Mouse (Mus musculus): Measurements from ENCODE around the gene Pde4c. TPM values are rescaled to one million over a fixed set of nuclear protein-coding genes. Genes with fewer than 3 reads are reported as not detected.

The Pde4c gene
- polyA plus RNA-seq, 1 experiment from 2014 or later, result 0.27 TPM

- WGBS, result 81% methylated on average over 7 of the region's 7 CpGs
- no peaks in the 10 kb centered on the region for H3K36me3 ChIP-seq (ENCODE audit: control insufficient read depth, insufficient read depth, low read length)
- H3K9ac ChIP-seq (replicated peaks; ENCODE audit: low read depth, low read length), result no peak overlapping the region
Observed at GRCm38 (mm10) chr8:70713991-70714390, 9.5 kb upstream of the Pde4c start.

GRCm38 (mm10) chr8:70715086-70715485 is 8.4 kb upstream of the Pde4c start:
- Histone ChIP-seq H3K36me3 (ENCODE audit: control insufficient read depth, insufficient read depth, low read length) (no peaks in the 10 kb centered on the region), H3K9ac (replicated peaks; ENCODE audit: low read depth, low read length) (no peak overlapping the region), H3K4me1 (ENCODE audit: control insufficient read depth, insufficient read depth, low read length) (no peaks in the 10 kb centered on the region), H3K27ac (ENCODE audit: low read depth, low read length) (no peak overlapping the region), H3K27me3 (ENCODE audit: control insufficient read depth, insufficient read depth, low read length) (no peaks in the 10 kb centered on the region), H3K4me3 (ENCODE audit: low read depth, low read length) (no peak overlapping the region), H3K9me3 (ENCODE audit: control insufficient read depth, low read length) (no peaks in the 10 kb centered on the region), H3K4me2 (ENCODE audit: low read depth, low read length) (no peak overlapping the region)
- no peak for ATAC-seq (ENCODE audit: low read depth)
- WGBS, result 71% methylated on average over 2 of the region's 2 CpGs

More at GRCm38 (mm10) chr8:70713991-70714390, 9.5 kb upstream of the Pde4c start:
- Histone ChIP-seq H3K27me3 (ENCODE audit: control insufficient read depth, insufficient read depth, low read length) (no peaks in the 10 kb centered on the region), H3K4me2 (ENCODE audit: low read depth, low read length) (no peak overlapping the region), H3K4me1 (ENCODE audit: control insufficient read depth, insufficient read depth, low read length) (no peaks in the 10 kb centered on the region), H3K27ac (ENCODE audit: low read depth, low read length) (no peak overlapping the region), H3K4me3 (ENCODE audit: low read depth, low read length) (no peak overlapping the region), H3K9me3 (ENCODE audit: control insufficient read depth, low read length) (no peaks in the 10 kb centered on the region)
- no peak for ATAC-seq (ENCODE audit: low read depth)

- 86% methylated on average over 40 of the region's 40 CpGs for WGBS
- no peak for ATAC-seq (ENCODE audit: low read depth)
- H3K27me3 ChIP-seq (ENCODE audit: control insufficient read depth, insufficient read depth, low read length), result no peaks in the 10 kb centered on the region
Observed at GRCm38 (mm10) chr8:70716521-70717400, 6.8 kb upstream of the Pde4c start.

GRCm38 (mm10) chr8:70718297-70718696 is 5.2 kb upstream of the Pde4c start, which contains the start of gene Gm3336:
Gm3336 (plus strand) TSS chr8:70718543.
- no peaks in the 10 kb centered on the region for H3K9me3 ChIP-seq (ENCODE audit: control insufficient read depth, low read length)
- no peak within 1 kb of the TSS for H3K27ac ChIP-seq (ENCODE audit: low read depth, low read length)
- 3% methylated on average over 19 of the region's 19 CpGs for WGBS
- H3K4me1 ChIP-seq (ENCODE audit: control insufficient read depth, insufficient read depth, low read length), result no peaks in the 10 kb centered on the region
- H3K27me3 ChIP-seq (ENCODE audit: control insufficient read depth, insufficient read depth, low read length), result no peaks in the 10 kb centered on the region
- no peaks in the 10 kb centered on the region for H3K36me3 ChIP-seq (ENCODE audit: control insufficient read depth, insufficient read depth, low read length)
- no peak within 1 kb of the TSS for H3K4me3 ChIP-seq (ENCODE audit: low read depth, low read length)
- ATAC-seq (ENCODE audit: low read depth), result peak; percentile 42; the same call in 1 of the 2 replicates
- H3K9ac ChIP-seq (replicated peaks; ENCODE audit: low read depth, low read length), result no peak within 1 kb of the TSS
- H3K4me2 ChIP-seq (ENCODE audit: low read depth, low read length), result no peak within 1 kb of the TSS

More at GRCm38 (mm10) chr8:70716521-70717400, 6.8 kb upstream of the Pde4c start:
- no peaks in the 10 kb centered on the region for H3K36me3 ChIP-seq (ENCODE audit: control insufficient read depth, insufficient read depth, low read length)
- no peak overlapping the region for H3K9ac ChIP-seq (replicated peaks; ENCODE audit: low read depth, low read length)
- H3K9me3 ChIP-seq (ENCODE audit: control insufficient read depth, low read length), result no peaks in the 10 kb centered on the region
- no peak overlapping the region for H3K4me3 ChIP-seq (ENCODE audit: low read depth, low read length)
- no peak overlapping the region for H3K4me2 ChIP-seq (ENCODE audit: low read depth, low read length)
- H3K27ac ChIP-seq (ENCODE audit: low read depth, low read length), result no peak overlapping the region
- no peaks in the 10 kb centered on the region for H3K4me1 ChIP-seq (ENCODE audit: control insufficient read depth, insufficient read depth, low read length)

DNA sequence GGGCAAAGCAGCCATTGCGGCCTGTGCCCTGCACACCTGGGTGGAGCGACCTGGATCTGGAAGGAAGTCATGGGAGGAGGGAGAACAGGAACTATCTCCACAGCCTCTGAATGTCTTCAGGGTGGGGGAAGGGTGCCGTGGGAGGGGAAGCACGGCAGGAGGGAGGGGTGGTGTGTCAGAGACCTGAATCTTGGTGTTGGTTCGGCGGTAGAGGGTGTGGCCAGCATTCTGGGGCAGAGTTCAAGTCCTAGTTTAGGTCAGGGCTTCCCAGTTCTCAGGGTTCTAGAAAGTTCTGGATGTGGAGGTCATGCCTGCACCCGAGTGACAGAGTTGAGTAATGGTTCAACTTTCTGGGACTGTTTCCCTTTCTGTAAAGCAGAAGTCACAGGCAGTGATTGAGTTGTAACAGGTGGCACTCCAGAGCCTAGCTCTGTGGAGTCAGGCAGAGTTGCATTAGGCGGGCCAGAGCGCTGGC is 3.7 kb upstream of the Pde4c start:
- Histone ChIP-seq H3K9ac (replicated peaks; ENCODE audit: low read depth, low read length) (no peak overlapping the region), H3K27ac (ENCODE audit: low read depth, low read length) (no peak overlapping the region), H3K4me1 (ENCODE audit: control insufficient read depth, insufficient read depth, low read length) (no peaks in the 10 kb centered on the region), H3K4me3 (ENCODE audit: low read depth, low read length) (no peak overlapping the region), H3K27me3 (ENCODE audit: control insufficient read depth, insufficient read depth, low read length) (no peaks in the 10 kb centered on the region), H3K9me3 (ENCODE audit: control insufficient read depth, low read length) (no peaks in the 10 kb centered on the region), H3K4me2 (ENCODE audit: low read depth, low read length) (no peak overlapping the region), H3K36me3 (ENCODE audit: control insufficient read depth, insufficient read depth, low read length) (no peaks in the 10 kb centered on the region)
- ATAC-seq (ENCODE audit: low read depth), result no peak
- WGBS, result 59% methylated on average over 9 of the region's 9 CpGs

- Histone ChIP-seq H3K9me3 (ENCODE audit: control insufficient read depth, low read length) (no peaks in the 10 kb centered on the region), H3K36me3 (ENCODE audit: control insufficient read depth, insufficient read depth, low read length) (no peaks in the 10 kb centered on the region), H3K4me3 (ENCODE audit: low read depth, low read length) (no peak overlapping the region), H3K27ac (ENCODE audit: low read depth, low read length) (no peak overlapping the region), H3K4me2 (ENCODE audit: low read depth, low read length) (no peak overlapping the region), H3K4me1 (ENCODE audit: control insufficient read depth, insufficient read depth, low read length) (no peaks in the 10 kb centered on the region), H3K9ac (replicated peaks; ENCODE audit: low read depth, low read length) (no peak overlapping the region), H3K27me3 (ENCODE audit: control insufficient read depth, insufficient read depth, low read length) (no peaks in the 10 kb centered on the region)
- WGBS, result 6% methylated on average over 3 of the region's 3 CpGs
- ATAC-seq (ENCODE audit: low read depth), result peak; percentile 75
Observed at GRCm38 (mm10) chr8:70720739-70721138, 2.8 kb upstream of the Pde4c start.

DNA sequence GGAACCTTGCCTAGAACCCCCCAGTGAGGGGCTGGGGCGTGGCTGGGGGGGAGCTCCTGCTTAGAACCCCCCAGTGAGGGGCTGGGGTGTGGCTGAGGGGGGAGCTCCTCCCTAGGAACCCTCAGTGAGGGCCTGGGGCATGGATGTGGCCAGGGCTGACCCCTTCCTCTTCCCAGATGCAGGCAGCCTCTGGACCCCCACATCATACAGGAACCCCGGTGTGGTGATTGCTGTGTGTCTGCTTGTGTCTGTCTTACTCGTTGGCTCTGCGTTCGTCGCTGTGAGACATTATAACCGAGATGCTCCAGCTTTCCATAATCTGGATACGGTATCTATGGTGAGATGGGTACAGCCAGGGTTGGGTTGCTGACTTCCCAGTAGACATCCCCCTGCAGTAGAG is 1.9 kb upstream of the Pde4c start:
- H3K36me3 ChIP-seq (ENCODE audit: control insufficient read depth, insufficient read depth, low read length), result no peaks in the 10 kb centered on the region
- no peak overlapping the region for H3K9ac ChIP-seq (replicated peaks; ENCODE audit: low read depth, low read length)
- no peak overlapping the region for H3K27ac ChIP-seq (ENCODE audit: low read depth, low read length)
- H3K4me2 ChIP-seq (ENCODE audit: low read depth, low read length), result no peak overlapping the region
- no peaks in the 10 kb centered on the region for H3K9me3 ChIP-seq (ENCODE audit: control insufficient read depth, low read length)
- H3K4me1 ChIP-seq (ENCODE audit: control insufficient read depth, insufficient read depth, low read length), result no peaks in the 10 kb centered on the region
- no peak for ATAC-seq (ENCODE audit: low read depth)
- no peak overlapping the region for H3K4me3 ChIP-seq (ENCODE audit: low read depth, low read length)
- no peaks in the 10 kb centered on the region for H3K27me3 ChIP-seq (ENCODE audit: control insufficient read depth, insufficient read depth, low read length)
- WGBS, result 85% methylated on average over 8 of the region's 8 CpGs

- no peak overlapping the region for H3K4me2 ChIP-seq (ENCODE audit: low read depth, low read length)
- 81% methylated on average over 12 of the region's 12 CpGs for WGBS
- no peak for ATAC-seq (ENCODE audit: low read depth)
- no peaks in the 10 kb centered on the region for H3K9me3 ChIP-seq (ENCODE audit: control insufficient read depth, low read length)
- H3K4me3 ChIP-seq (ENCODE audit: low read depth, low read length), result no peak overlapping the region
- no peak overlapping the region for H3K9ac ChIP-seq (replicated peaks; ENCODE audit: low read depth, low read length)
- H3K27ac ChIP-seq (ENCODE audit: low read depth, low read length), result no peak overlapping the region
- no peaks in the 10 kb centered on the region for H3K4me1 ChIP-seq (ENCODE audit: control insufficient read depth, insufficient read depth, low read length)
- no peaks in the 10 kb centered on the region for H3K36me3 ChIP-seq (ENCODE audit: control insufficient read depth, insufficient read depth, low read length)
- H3K27me3 ChIP-seq (ENCODE audit: control insufficient read depth, insufficient read depth, low read length), result 0 out of 2 replicates have a peak, but pooled peaks cover under 1% of the 10 kb centered on the region
Observed at GRCm38 (mm10) chr8:70724216-70724615, 696 bp downstream of the Pde4c start.

DNA sequence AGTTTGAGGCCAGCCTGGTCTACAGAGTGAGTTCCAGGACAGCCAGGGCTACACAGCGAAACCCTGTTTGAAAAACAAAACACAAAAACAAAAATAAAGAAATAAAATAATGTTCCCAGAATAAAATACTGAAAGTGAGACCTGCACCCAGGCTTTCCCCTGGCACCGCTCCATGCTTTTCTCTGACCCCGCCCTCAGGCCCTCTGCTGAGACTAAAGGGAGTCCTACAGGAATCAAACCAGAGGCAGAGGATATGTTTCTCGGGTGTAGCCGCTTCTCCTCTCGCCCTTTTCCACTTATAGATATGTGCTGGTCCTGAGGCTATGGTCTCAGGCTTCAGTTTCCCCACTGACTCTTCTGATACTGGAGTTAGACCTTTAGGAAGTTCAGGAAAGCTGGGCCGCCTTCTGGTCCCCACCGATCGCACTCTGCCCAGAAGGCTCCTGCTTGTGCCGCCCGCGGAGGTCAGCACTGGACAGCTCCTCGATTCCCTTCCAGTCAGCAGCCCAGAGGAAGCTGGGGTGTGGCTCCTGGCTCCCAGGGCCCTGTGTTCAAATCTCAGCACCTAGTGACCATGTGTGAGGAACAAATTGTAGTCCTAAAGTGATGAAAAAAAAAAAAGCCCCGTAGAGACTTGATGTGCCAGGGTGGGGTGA is 2.4 kb downstream of the Pde4c start:
- Histone ChIP-seq H3K9ac (replicated peaks; ENCODE audit: low read depth, low read length) (no peak overlapping the region), H3K4me2 (ENCODE audit: low read depth, low read length) (no peak overlapping the region), H3K27ac (ENCODE audit: low read depth, low read length) (no peak overlapping the region), H3K36me3 (ENCODE audit: control insufficient read depth, insufficient read depth, low read length) (no peaks in the 10 kb centered on the region), H3K4me3 (ENCODE audit: low read depth, low read length) (no peak overlapping the region), H3K27me3 (ENCODE audit: control insufficient read depth, insufficient read depth, low read length) (0 out of 2 replicates have a peak, but pooled peaks cover 5% of the 10 kb centered on the region), H3K4me1 (ENCODE audit: control insufficient read depth, insufficient read depth, low read length) (no peaks in the 10 kb centered on the region), H3K9me3 (ENCODE audit: control insufficient read depth, low read length) (no peaks in the 10 kb centered on the region)
- ATAC-seq (ENCODE audit: low read depth), result no peak
- WGBS, result 31% methylated on average over 14 of the region's 14 CpGs
